Mouse (Mus musculus) brain, embryonic 14.5 days (tissue): ENCODE measurements at regions not wholly inside any gene's neighbourhood (a gene's known extent, or its start where the extent isn't known, plus 50 kb on each side); places are given as distances from the start of the nearest gene placed in this dataset.

Source experiments
- CTCF ChIP-seq: fragments of 200-500 bp; IDR thresholded peaks from 2 replicates; pipeline ENCODE4 v1.5.1; 2012; ENCODE audit warnings: inconsistent platforms, mild to moderate bottlenecking, moderate library complexity, borderline replicate concordance; ENCODE audit not compliant: insufficient read depth, insufficient read length; ENCODE audit errors: extremely low read depth
- POLR2A ChIP-seq: fragments of 200-500 bp; IDR thresholded peaks from 2 replicates; pipeline ENCODE4 v1.6.1; 2012; ENCODE audit warnings: mild to moderate bottlenecking, inconsistent platforms, borderline replicate concordance; ENCODE audit not compliant: poor library complexity, insufficient read depth, insufficient read length, severe bottlenecking; ENCODE audit errors: extremely low read depth

DNA sequence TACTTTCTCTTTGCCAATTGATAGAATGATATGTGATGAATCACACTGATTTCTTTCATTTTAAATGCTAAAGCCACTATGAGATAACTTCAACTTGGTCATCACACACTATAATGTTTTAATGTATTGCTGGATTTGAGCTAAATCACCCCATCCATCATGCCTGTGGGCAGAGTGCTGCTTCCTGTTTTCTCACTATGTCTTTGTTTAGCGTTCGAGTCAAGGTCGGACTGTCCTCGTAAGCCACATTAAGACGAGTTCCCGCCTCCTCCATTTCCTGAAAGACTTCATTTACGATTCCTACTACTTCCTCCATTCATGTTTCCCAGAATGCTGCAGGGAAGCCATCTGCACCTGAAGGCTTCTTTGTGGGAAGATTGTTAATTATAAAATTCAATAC lies 1420.0 kb upstream of the Got2 start:
- TF ChIP-seq CTCF (no peak), POLR2A (no peak)
